Mouse (Mus musculus) brain, embryonic 14.5 days (tissue): ENCODE results near the gene Srgn.

ENCODE experiments used
- CTCF ChIP-seq: fragments of 200-500 bp; IDR thresholded peaks from 2 replicates; pipeline ENCODE4 v1.5.1; 2012; ENCODE audit warnings: inconsistent platforms, mild to moderate bottlenecking, moderate library complexity, borderline replicate concordance; ENCODE audit not compliant: insufficient read depth, insufficient read length; ENCODE audit errors: extremely low read depth
- POLR2A ChIP-seq: fragments of 200-500 bp; IDR thresholded peaks from 2 replicates; pipeline ENCODE4 v1.6.1; 2012; ENCODE audit warnings: mild to moderate bottlenecking, inconsistent platforms, borderline replicate concordance; ENCODE audit not compliant: poor library complexity, insufficient read depth, insufficient read length, severe bottlenecking; ENCODE audit errors: extremely low read depth

GRCm38 (mm10) chr10:62549523-62550166, 22.4 kb upstream of the Srgn start:
- peak; percentile 73; the same call in 1 of the 2 replicates for TF ChIP-seq CTCF
- TF ChIP-seq POLR2A: no peak
